Mouse (Mus musculus) gastrocnemius, postnatal 10 days (tissue): ENCODE data around the gene Il25. TPM values are rescaled to one million over a fixed set of nuclear protein-coding genes. Genes with fewer than 3 reads are reported as not detected.

Experiments used
- DNase-seq: peaks from one replicate; pipeline ENCODE4 v3.0.0; 2021; ENCODE audit warnings: mixed read lengths
- long read RNA-seq, 2 experiments: library from polyadenylated mRNA; stranded (forward); transcript quantifications; one replicate each; pipeline ENCODE4 v2.0.0; 2021
- total RNA-seq, 2 experiments: library from RNA; stranded (reverse); gene quantifications; 2 replicates each; pipeline ENCODE4 v1.2.3; 2021

Il25 gene
- total RNA-seq, result not detected
- long read RNA-seq, experiment 1, result 0 reads
- long read RNA-seq, experiment 2, result 0 reads

GRCm38 (mm10) chr14:54932645-54933150, at the start of gene Il25:
Gene Il25 (plus strand): TSS chr14:54932695.
- DNase-seq, result no peak

- DNase-seq, result peak; percentile 85
Measured at GRCm38 (mm10) chr14:54883154-54884021, 49.1 kb upstream of the Il25 start, which contains the start of the genes Bcl2l2 and Gm20521. Gene Bcl2l2 (plus strand): TSS chr14:54883377. Gene Gm20521 (plus strand): TSS chr14:54883441.

DNA sequence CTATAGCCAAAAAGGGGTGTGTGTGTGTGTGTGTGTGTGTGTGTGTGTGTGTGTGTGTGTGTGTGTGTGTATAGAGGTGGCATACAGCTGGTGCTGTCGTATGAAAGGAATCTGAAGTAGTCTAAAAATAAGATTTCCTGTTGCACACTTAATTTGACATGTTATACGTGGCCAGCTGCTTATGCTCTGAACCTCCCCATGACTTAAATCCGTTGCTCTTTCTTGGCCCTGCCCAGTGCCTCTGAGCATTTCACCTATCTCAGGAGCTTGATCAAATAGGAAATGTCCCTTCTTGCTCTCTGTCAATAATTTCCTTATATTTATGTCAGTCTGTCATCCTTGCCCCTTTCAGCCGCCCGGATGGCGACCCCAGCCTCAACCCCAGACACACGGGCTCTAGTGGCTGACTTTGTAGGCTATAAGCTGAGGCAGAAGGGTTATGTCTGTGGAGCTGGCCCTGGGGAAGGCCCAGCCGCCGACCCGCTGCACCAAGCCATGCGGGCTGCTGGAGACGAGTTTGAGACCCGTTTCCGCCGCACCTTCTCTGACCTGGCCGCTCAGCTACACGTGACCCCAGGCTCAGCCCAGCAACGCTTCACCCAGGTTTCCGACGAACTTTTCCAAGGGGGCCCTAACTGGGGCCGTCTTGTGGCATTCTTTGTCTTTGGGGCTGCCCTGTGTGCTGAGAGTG, 48.3 kb upstream of the Il25 start:
- no peak for DNase-seq

- DNase-seq, result no peak
Measured at GRCm38 (mm10) chr14:54885309-54885708, 47.2 kb upstream of the Il25 start.

DNA sequence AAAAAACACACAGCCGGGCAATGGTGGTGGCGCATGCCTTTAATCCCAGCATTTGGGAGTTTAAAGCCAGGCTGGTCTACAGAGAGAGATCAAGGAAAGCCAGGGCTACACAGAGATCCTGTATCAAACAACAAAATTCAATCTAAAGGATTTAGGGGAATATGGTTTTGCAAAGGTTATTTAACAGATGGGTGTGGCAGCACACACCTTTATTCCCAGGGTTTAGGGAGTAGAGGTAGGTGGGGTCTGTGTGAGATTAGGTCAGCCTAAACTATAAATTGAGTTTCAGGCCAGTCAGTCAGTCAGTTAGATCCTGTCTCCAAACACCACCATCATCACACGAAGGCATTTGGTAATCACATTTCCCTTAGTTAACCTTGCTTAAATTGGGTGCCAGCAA, 40.3 kb upstream of the Il25 start, which contains the start of gene Pabpn1:
Gene Pabpn1, plus strand, starts transcription at position 301 of the 400 bp plus-strand sequence.
- DNase-seq, result no peak

- DNase-seq, result peak; percentile 90
Measured at GRCm38 (mm10) chr14:54893651-54894181, 38.8 kb upstream of the Il25 start.

DNA sequence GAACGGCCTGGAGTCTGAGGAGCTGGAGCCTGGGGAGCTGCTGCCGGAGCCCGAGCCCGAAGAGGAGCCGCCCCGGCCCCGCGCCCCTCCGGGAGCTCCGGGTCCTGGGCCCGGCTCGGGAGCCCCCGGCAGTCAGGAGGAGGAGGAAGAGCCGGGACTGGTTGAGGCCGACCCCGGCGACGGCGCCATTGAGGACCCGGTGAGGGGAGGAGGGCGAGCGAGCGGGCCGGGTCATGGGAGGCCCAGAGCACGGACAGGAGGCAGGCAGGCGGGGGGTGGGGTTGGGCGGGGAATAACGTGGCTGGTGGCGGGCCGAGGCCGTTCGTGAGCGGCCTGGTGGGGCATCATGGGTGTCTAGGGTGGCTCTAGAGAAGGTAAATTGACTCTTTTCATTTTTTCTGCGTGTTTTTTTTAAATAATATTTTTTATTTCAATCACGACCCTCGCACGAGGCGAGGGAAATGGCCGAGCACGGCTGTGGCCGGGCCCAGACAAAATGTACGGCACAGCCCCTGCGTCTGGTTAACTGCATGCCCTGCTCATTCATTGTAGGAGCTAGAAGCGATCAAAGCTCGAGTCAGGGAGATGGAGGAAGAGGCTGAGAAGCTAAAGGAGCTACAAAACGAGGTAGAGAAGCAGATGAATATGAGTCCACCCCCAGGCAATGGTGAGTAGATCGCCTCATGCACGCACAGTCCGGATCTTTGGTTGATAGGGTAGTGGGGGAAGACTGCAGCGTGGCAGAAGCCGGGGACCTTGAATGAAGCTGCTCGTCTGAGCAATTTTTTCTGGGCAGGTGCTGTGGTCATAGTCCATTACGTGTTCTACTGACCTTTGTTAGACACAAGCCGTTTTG, 38.0 kb upstream of the Il25 start:
- peak; percentile 67 for DNase-seq

- DNase-seq, result no peak
Measured at GRCm38 (mm10) chr14:54897445-54897844, 35.0 kb upstream of the Il25 start.

- peak; percentile 55 for DNase-seq
Measured at GRCm38 (mm10) chr14:54900383-54900782, 32.1 kb upstream of the Il25 start.

DNA sequence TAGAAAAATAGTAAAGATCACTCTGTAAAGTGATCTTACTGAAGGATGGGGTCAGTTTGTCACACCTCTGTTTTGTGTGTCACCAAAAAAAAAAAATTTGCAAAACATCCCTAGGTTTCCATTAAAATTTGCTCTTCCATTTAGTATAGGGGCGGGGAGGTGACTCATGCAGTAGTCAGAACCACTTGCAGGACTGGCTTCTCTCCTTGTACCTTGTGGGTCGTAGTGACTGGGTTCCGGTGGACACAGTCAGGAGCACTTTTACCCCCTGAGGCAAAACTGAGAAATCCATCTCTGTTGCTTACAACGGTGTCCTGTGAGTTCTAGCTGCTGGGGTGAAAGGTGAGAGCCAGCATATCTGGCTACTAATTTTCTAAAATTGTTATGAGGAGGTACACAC, 28.9 kb upstream of the Il25 start:
- DNase-seq, result no peak

GRCm38 (mm10) chr14:54908682-54909081, 23.8 kb upstream of the Il25 start:
- no peak for DNase-seq

DNA sequence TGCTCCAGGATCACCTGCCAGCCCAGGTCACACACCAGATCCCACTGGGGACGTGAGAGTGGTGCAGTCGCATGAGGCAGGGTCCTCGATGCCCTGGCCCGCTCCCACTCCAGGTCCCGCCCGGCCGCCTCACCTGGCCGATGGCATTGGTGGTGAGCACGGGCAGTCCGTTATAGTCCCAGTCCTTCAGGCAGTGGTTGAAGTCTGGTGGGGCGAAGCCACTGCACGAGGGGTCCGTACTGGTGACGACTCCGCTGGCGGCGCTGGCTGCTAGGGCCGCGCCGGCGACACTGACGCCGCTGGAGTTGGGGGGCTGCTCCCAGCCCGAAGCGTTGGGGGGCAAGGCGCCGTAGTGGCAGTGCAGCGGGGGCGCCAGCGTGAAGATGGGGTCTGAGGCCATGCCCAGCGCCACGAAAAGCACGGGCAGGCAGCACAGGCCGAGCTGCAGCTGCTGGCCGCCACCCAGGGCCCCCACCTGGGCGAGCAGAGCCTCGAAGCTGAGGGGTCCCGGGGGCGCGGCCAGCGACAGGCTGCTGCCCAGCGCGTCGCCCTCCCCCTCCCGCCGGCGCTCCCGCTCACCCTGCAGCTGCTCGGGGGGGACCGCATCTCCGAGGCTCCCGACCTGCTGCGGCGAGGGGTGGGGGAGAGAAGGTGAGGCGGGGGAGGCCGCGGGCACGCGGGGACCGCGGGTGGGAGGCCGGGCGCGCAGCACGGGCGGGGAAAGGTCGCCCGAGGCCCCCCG, 20.2 kb upstream of the Il25 start:
- peak; percentile 46 for DNase-seq

DNA sequence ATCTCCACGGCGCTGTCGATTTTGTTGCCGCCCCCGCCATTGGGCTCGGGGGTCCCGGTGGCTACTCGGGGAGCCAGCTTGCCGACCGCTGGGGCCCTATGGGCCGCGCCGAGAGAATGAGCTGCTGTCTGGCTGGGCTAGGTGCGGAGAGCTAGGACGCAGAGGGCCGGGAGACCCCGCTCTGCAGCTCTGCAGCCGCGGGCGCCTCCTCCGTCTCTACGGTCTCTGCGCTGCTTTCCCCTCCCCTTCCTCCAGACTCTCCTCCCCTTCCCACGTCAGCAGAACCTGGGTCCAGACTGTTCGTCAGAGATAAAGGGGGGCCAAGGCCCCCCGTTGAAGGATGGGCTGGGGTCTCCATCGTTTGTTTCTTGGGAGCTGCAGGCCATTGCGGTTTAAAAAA, 19.6 kb upstream of the Il25 start, which contains the start of gene Slc22a17:
Gene Slc22a17, minus strand, starts transcription at position 247 of the 400 bp plus-strand sequence.
- peak; percentile 71 for DNase-seq

DNA sequence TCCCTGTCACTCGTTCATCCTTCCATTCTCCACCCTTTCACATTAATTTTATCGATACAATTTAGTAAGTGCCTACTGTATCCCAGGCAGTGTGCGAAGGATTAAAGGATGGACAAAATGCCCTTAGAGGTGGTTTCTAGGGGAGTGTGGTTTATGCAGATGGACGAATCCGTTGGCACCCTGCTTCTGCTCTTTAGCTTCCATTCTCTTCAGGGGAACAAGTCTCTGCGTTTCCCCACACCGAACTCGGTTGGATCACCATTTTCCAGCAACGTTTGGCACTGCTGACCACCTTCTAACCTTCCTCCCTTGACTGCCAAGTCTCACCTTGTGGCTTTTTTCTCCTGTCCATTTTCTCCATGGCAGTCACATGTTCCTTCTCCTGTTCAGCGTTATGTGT, 19.2 kb upstream of the Il25 start:
- DNase-seq, result no peak

GRCm38 (mm10) chr14:54920076-54920685, 12.3 kb upstream of the Il25 start:
- DNase-seq, result no peak

GRCm38 (mm10) chr14:54924641-54925348, 7.7 kb upstream of the Il25 start:
- DNase-seq, result peak; percentile 66

GRCm38 (mm10) chr14:54925349-54926342, 6.8 kb upstream of the Il25 start, which contains the start of gene Efs:
Gene Efs (minus strand): TSS chr14:54926126.
- peak; percentile 76 for DNase-seq
